Mouse (Mus musculus): ENCODE measurements around the gene Hist1h2ai.
"Not testable (repeated sequence)": the region's sequence is repeated elsewhere in the genome, so short reads cannot be mapped to it uniquely, and the experiment has no call there.

- TF ChIP-seq CTCF (IDR thresholded peaks at IDR 0.05; ENCODE audit: low read depth, low read length) = not testable (repeated sequence)
- TF ChIP-seq POLR2A (IDR thresholded peaks at IDR 0.05; ENCODE audit: extremely low read depth, insufficient read depth, low read length) = 0 out of 2 replicates have a peak, but pooled peaks have one; percentile 1
Observed at GRCm38 (mm10) chr13:21716540-21717391, 544 bp downstream of the Hist1h2ai start.
